Mouse (Mus musculus) lung, adult 10 weeks (tissue): Measurements from ENCODE around the gene Zfp748. TPM values are rescaled to one million over a fixed set of nuclear protein-coding genes. Genes with fewer than 3 reads are reported as not detected.

Experiments
- polyA plus RNA-seq: library from polyadenylated mRNA; stranded (reverse); fragments of 350-450 nt; fragmentation: Illumina TruSeq; extraction: RNeasy Lipid Tissue Mini Kit (QIAGEN cat#74804); gene quantifications from one replicate; pipeline ENCODE4 v1.2.3, GENCODE M21; 2014; ENCODE audit warnings: low read depth, low replicate concordance; ENCODE audit not compliant: insufficient read depth

Gene Zfp748
- 4.4 TPM for polyA plus RNA-seq

GRCm38 (mm10) chr13:67553730-67554129 is at the start of gene Zfp748:
Zfp748 (minus strand) TSS chr13:67553830.

GRCm38 (mm10) chr13:67525753-67526410 is 27.7 kb downstream of the Zfp748 start, which contains the start of the genes Gm26965 and Zfp87:
Gm26965 (minus strand) TSS chr13:67526151.
Zfp87 (minus strand) TSS chr13:67526177.

GRCm38 (mm10) chr13:67500084-67500719 is 53.4 kb downstream of the Zfp748 start, which contains the start of gene Zfp58:
Zfp58 (minus strand) TSS chr13:67500555.

Other genes with a start within 250 kb of the Zfp748 start
- 0.69 TPM for gene Zfp457, start 247.3 kb downstream of the Zfp748 start, polyA plus RNA-seq
- gene Zfp595, start 221.3 kb downstream of the Zfp748 start, polyA plus RNA-seq = 2.9 TPM
- not detected for gene Gm28044, start 193.3 kb downstream of the Zfp748 start, polyA plus RNA-seq
- gene Zfp953, start 193.2 kb downstream of the Zfp748 start, polyA plus RNA-seq = 2.0 TPM
- 0.96 TPM for gene Gm28041, start 178.1 kb downstream of the Zfp748 start, polyA plus RNA-seq
- gene Zfp456, start 178.0 kb downstream of the Zfp748 start, polyA plus RNA-seq = 1.3 TPM
- gene Zfp429, start 154.0 kb downstream of the Zfp748 start, polyA plus RNA-seq = 4.6 TPM
- 0.52 TPM for gene Zfp459, start 132.4 kb downstream of the Zfp748 start, polyA plus RNA-seq
- gene Zfp874a, start 102.2 kb downstream of the Zfp748 start, polyA plus RNA-seq = 7.7 TPM
- gene Zfp874b, start 69.6 kb downstream of the Zfp748 start, polyA plus RNA-seq = 7.2 TPM
- gene Zfp58, start 53.3 kb downstream of the Zfp748 start, polyA plus RNA-seq = 5.1 TPM
- not detected for gene Gm26965, start 27.7 kb downstream of the Zfp748 start, polyA plus RNA-seq
- gene Zfp87, start 27.7 kb downstream of the Zfp748 start, polyA plus RNA-seq = 21.7 TPM
- gene Zfp729b, start 55.9 kb upstream of the Zfp748 start, polyA plus RNA-seq = 3.4 TPM
- not detected for gene Gm49345, start 83.9 kb upstream of the Zfp748 start, polyA plus RNA-seq
- 6.4 TPM for gene Zfp729a, start 84.0 kb upstream of the Zfp748 start, polyA plus RNA-seq
- gene Zfp738, start 133.2 kb upstream of the Zfp748 start, polyA plus RNA-seq = 3.3 TPM
- 3.7 TPM for gene Zfp65, start 175.3 kb upstream of the Zfp748 start, polyA plus RNA-seq
- 3.4 TPM for gene Zfp85, start 201.4 kb upstream of the Zfp748 start, polyA plus RNA-seq
- gene Zfp493, start 225.9 kb upstream of the Zfp748 start, polyA plus RNA-seq = 1.5 TPM